Mouse (Mus musculus): ENCODE measurements around the gene Gm8212. TPM values are rescaled to one million over a fixed set of nuclear protein-coding genes. Genes with fewer than 3 reads are reported as not detected.
"Not testable (repeated sequence)": the region's sequence is repeated elsewhere in the genome, so short reads cannot be mapped to it uniquely, and the experiment has no call there.

Gm8212 gene
- not detected for total RNA-seq (2021)

- not testable (repeated sequence) for DNase-seq
These were observed at the start of gene Gm8212 for GRCm38 (mm10) chr14:44197361-44197760. TSS of gene Gm8212 (plus strand) at chr14:44197661.

- not testable (repeated sequence) for DNase-seq
These were observed 15.7 kb downstream of the Gm8212 start, which contains the start of gene 4930503E14Rik for GRCm38 (mm10) chr14:44213154-44213553. TSS of gene 4930503E14Rik (minus strand) at chr14:44213254.

- no peak for DNase-seq
These were observed 50.6 kb downstream of the Gm8212 start for GRCm38 (mm10) chr14:44248039-44248438.

Other genes with a start within 250 kb of the Gm8212 start
- not detected for gene Ang5, start 240.6 kb upstream of the Gm8212 start, total RNA-seq (2021)
- not detected for gene Ang6, start 195.4 kb upstream of the Gm8212 start, total RNA-seq (2021)
- gene Ear2, start 95.0 kb upstream of the Gm8212 start, total RNA-seq (2021) = under 1 TPM in 1 of 2 experiments, not detected in 1; 0.67 TPM
- gene Gm3327, start 73.8 kb upstream of the Gm8212 start, total RNA-seq (2021) = not detected
- gene 4930503E14Rik, start 15.6 kb downstream of the Gm8212 start, total RNA-seq (2021) = not detected
- gene Gm8220, start 87.9 kb downstream of the Gm8212 start, total RNA-seq (2021) = not detected
- gene Gm5930, start 140.9 kb downstream of the Gm8212 start, total RNA-seq (2021) = not detected
- not detected for gene Gm8229, start 167.7 kb downstream of the Gm8212 start, total RNA-seq (2021)
- gene Gm3371, start 213.0 kb downstream of the Gm8212 start, total RNA-seq (2021) = not detected
- not detected for gene Gm8232, start 236.0 kb downstream of the Gm8212 start, total RNA-seq (2021)

Measured in heart, postnatal 4 days (tissue).